16 mouse cellular contexts compared by ENCODE assay signal in the genomic region with DNA sequence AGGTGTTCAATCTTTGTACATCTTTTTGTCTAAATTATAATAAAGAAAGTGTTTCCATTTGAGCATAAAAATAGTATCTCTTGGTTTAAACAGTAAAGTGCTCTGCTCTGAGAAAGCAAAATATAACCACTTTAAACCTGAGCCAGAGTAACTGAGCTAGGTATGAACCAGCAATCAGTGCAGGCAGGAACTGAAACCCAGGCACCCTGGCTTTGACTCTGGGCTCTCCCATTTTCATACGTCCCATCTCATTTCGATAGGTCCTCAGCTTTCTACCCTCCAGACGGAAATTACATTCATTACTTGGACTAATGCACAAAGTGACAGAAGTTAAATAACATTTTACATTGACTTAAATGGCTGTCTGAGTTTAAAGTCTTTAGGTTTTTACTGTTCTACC.
"Had no signal": no experiment of that assay in that cellular context is flagged by ENCODE, and none has a peak within 500 bp of the region (broad histone marks: within the 10 kb centered on the region; RNA-seq: fewer than 3 reads in every experiment).

No protein-coding gene starts in this region.

- H3K4me3 ChIP-seq: neural tube, embryonic 12.5 days; neural tube, embryonic 13.5 days; neural tube, embryonic 15.5 days; stomach, embryonic 15.5 days had no signal

- H3K27me3 ChIP-seq: neural tube, embryonic 12.5 days; neural tube, embryonic 13.5 days; neural tube, embryonic 15.5 days; stomach, embryonic 15.5 days had no signal

- H3K4me2 ChIP-seq: neural tube, embryonic 12.5 days; neural tube, embryonic 13.5 days; neural tube, embryonic 15.5 days; stomach, embryonic 15.5 days had no signal

- H3K9ac ChIP-seq: neural tube, embryonic 12.5 days; neural tube, embryonic 13.5 days; neural tube, embryonic 15.5 days; stomach, embryonic 15.5 days had no signal

- H3K9me3 ChIP-seq: neural tube, embryonic 12.5 days; neural tube, embryonic 13.5 days; neural tube, embryonic 15.5 days; stomach, embryonic 15.5 days had no signal

- DNase-seq: retina, postnatal 1 day; right cerebral cortex, adult 18-20 months; right cerebral cortex, postnatal 25 days; right cerebral cortex, postnatal 4 days; spleen, adult 18-20 months; thymus, adult 18-20 months; thymus, adult 2 months; thymus, postnatal 14 days; thymus, postnatal 25 days; thymus, postnatal 36 days; thymus, postnatal 4 days had no signal

- H3K27ac ChIP-seq: neural tube, embryonic 12.5 days; neural tube, embryonic 13.5 days; neural tube, embryonic 15.5 days; stomach, embryonic 15.5 days; stomach, postnatal 0 days had no signal

- H3K4me1 ChIP-seq: neural tube, embryonic 12.5 days; neural tube, embryonic 13.5 days; neural tube, embryonic 15.5 days; stomach, embryonic 15.5 days had no signal

- H3K36me3 ChIP-seq: neural tube, embryonic 12.5 days; neural tube, embryonic 13.5 days; neural tube, embryonic 15.5 days; stomach, embryonic 15.5 days had no signal
